Mouse (Mus musculus): ENCODE measurements at regions not wholly inside any gene's neighbourhood (a gene's known extent, or its start where the extent isn't known, plus 50 kb on each side); places are given as distances from the start of the nearest gene placed in this dataset.

DNA sequence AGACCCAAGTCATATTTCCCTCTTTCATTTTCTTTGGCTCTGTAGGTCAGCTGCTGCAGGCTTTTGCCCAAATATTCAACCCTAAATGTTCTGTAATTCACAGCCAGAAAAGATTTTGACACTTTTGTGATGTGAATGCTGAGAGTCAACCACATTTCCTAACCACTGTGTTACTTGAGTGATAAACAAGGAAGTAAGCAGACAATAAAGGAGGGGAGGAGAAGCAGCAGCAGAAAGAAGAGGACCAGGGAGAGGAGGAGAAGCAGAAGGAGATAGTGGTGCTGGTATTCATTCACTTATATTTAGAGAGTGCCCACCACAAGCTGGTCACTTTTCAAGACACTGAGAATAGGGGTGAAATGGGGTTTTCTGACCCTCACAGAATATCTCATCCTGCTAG is 404.5 kb upstream of the Meis1 start:
- TF ChIP-seq POLR2A (IDR thresholded peaks at IDR 0.05; ENCODE audit: control insufficient read depth, low read depth, low read length) (no peak), CTCF (IDR thresholded peaks at IDR 0.05; ENCODE audit: control insufficient read depth, insufficient read depth, insufficient replicate concordance, low read depth, low read length) (no peak)

Measured in testis, adult 2 months (tissue).